Mouse (Mus musculus) c-Kit-positive CD71-negative TER-119-negative erythroid progenitor cells, embryonic 14.5 days (primary cell): ENCODE results near the gene Mlh3.

ENCODE experiments used
- DNase-seq: peaks from one replicate; pipeline ENCODE4 v3.0.0-alpha.2; 2013; ENCODE audit warnings: low read depth

Gene Mlh3

DNA sequence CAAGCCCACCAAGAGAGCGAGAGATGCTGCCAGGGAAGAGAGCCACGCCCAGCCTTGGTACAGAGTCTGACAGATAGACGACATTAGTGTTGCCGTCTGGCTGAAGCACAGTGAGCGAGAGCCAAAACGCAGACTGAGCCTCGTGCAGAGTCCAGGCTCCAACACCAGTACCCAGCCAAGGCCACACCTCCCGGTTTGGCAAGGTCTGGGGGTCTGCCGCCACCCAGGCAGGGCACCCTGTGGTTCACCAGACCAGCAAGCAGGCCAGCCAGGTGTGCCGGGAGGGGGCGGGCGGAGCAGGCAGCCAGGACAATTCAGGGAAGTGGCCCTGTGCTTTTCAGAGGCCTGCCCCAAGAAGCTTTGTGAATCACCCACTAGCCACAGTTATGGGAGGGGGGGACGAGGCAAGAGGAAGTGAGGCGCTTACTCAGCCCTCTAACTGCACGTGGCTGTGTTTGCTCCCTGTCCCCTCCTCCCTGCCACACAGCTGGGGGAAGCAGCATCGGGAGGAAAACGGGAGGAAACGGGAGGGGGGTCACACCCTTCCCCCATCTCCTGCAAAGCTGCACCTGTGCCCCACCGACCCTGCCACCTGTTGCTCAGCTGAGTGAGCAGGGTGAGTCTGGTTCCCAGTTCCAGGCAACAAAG is 77.8 kb downstream of the Mlh3 start:
- DNase-seq: peak; percentile 53

DNA sequence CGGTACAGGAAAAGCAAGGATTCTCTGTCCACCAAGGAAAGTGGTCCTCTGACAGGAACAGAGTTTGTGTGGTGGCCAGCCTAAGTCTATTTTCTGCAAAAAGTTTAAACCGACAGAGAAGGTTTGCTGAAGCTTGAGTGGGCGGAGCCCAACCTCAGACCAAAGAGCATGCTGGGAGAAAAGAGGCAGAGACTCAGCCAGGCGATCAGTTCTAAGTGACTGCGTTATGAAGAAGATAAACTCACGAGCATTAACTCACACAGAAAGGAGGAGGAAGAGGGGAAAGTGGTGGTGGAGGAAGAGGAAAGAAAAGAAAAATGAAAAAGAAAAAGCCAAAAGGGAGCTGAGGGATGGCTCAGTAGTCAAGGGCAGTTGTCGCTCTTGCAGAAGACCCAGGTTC is 80.1 kb downstream of the Mlh3 start:
- no peak for DNase-seq

DNA sequence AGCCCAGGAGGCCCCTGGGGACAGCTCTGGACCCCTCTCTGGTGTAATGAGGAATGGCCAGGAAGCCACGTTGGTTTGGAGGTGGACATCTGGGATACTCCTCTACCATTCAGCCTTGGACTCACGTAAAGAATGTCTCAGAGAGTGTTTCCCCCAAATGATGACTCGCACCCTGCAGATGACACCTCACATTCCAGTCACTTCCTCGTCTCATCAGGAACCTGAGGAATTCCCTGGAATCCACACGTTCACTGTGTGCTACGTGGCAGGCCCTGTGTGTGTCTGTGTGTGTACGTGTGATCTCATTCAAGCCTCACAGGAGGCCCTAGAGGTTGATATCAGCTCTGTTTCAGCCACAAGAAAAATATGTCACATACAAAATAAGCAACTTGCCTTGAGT is 84.0 kb downstream of the Mlh3 start:
- DNase-seq: no peak

DNA sequence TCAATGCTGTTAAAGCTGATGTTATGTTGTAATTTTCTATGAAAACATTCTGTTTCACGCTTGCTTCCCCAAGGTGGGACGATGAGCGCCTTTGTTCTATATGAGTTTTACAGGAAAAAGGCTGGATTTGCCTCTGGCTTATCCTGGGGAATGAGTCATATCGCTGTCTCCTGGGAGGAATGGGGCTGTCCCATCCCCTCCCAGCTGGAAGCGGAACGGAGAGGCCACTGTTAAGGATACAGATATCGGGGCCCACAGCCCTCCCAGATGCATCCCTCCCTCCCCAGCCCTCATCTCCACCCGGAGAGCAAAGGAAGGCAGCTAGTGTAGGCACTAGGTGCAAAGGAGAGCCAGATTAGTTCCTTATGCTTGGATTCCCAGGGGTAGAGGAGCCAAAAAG is 84.6 kb downstream of the Mlh3 start:
- no peak for DNase-seq
